Mouse (Mus musculus): ENCODE measurements at regions not wholly inside any gene's neighbourhood (a gene's known extent, or its start where the extent isn't known, plus 50 kb on each side); places are given as distances from the start of the nearest gene placed in this dataset.

GRCm38 (mm10) chr2:75461019-75461418 is 198.0 kb upstream of the Hnrnpa3 start:
- Histone ChIP-seq H3K4me1 (peaks cover 36% of the 10 kb centered on the region), H3K36me3 (no peaks in the 10 kb centered on the region), H3K4me3 (no peak overlapping the region), H3K4me2 (replicated peaks) (no peak overlapping the region), H3K27me3 (peaks cover 37% of the 10 kb centered on the region), H3K9ac (no peak overlapping the region), H3K27ac (no peak overlapping the region), H3K9me3 (no peaks in the 10 kb centered on the region)
- 30% methylated on average over 5 of the region's 5 CpGs for WGBS
- peak; percentile 88; the same call in 1 of the 2 replicates for ATAC-seq (ENCODE audit: low FRiP score, low read depth)

- Histone ChIP-seq H3K4me2 (replicated peaks) (no peak overlapping the region), H3K36me3 (no peaks in the 10 kb centered on the region), H3K9me3 (no peaks in the 10 kb centered on the region), H3K9ac (no peak overlapping the region), H3K27me3 (peaks cover 37% of the 10 kb centered on the region), H3K4me1 (peaks cover 36% of the 10 kb centered on the region), H3K4me3 (no peak overlapping the region), H3K27ac (no peak overlapping the region)
- 23% methylated on average over 10 of the region's 10 CpGs for WGBS
- no peak for ATAC-seq (ENCODE audit: low FRiP score, low read depth)
Measured at GRCm38 (mm10) chr2:75461421-75461991, 197.6 kb upstream of the Hnrnpa3 start.

- no peak overlapping the region for H3K4me2 ChIP-seq (replicated peaks)
- peaks cover 36% of the 10 kb centered on the region for H3K4me1 ChIP-seq
- WGBS: 30% methylated on average over 5 of the region's 5 CpGs
- no peaks in the 10 kb centered on the region for H3K36me3 ChIP-seq
- H3K27me3 ChIP-seq: peaks cover 41% of the 10 kb centered on the region
- peak; percentile 66; the same call in 1 of the 2 replicates for ATAC-seq (ENCODE audit: low FRiP score, low read depth)
- no peak overlapping the region for H3K4me3 ChIP-seq
- H3K9me3 ChIP-seq: no peaks in the 10 kb centered on the region
- no peak overlapping the region for H3K9ac ChIP-seq
- H3K27ac ChIP-seq: no peak overlapping the region
Measured at GRCm38 (mm10) chr2:75462030-75462671, 196.9 kb upstream of the Hnrnpa3 start.

- H3K9ac ChIP-seq: no peak overlapping the region
- 40% methylated on average over 9 of the region's 9 CpGs for WGBS
Measured at GRCm38 (mm10) chr2:75463091-75463490, 196.0 kb upstream of the Hnrnpa3 start.

GRCm38 (mm10) chr2:75464429-75464828 is 194.6 kb upstream of the Hnrnpa3 start:
- Histone ChIP-seq H3K4me2 (replicated peaks) (no peak overlapping the region), H3K4me1 (peaks cover 36% of the 10 kb centered on the region), H3K9me3 (no peaks in the 10 kb centered on the region), H3K36me3 (no peaks in the 10 kb centered on the region), H3K4me3 (no peak overlapping the region), H3K27me3 (peaks cover 33% of the 10 kb centered on the region), H3K27ac (no peak overlapping the region), H3K9ac (no peak overlapping the region)
- no peak for ATAC-seq (ENCODE audit: low FRiP score, low read depth)
- WGBS: 10% methylated on average over 2 of the region's 2 CpGs

More at GRCm38 (mm10) chr2:75463091-75463490, 196.0 kb upstream of the Hnrnpa3 start:
- Histone ChIP-seq H3K27ac (no peak overlapping the region), H3K9me3 (no peaks in the 10 kb centered on the region), H3K4me1 (peaks cover 36% of the 10 kb centered on the region), H3K27me3 (peaks cover 35% of the 10 kb centered on the region), H3K36me3 (no peaks in the 10 kb centered on the region), H3K4me2 (replicated peaks) (no peak overlapping the region), H3K4me3 (no peak overlapping the region)
- ATAC-seq (ENCODE audit: low FRiP score, low read depth): no peak

GRCm38 (mm10) chr2:75468851-75469250 is 190.2 kb upstream of the Hnrnpa3 start:
- no peak for ATAC-seq (ENCODE audit: low FRiP score, low read depth)
- Histone ChIP-seq H3K4me1 (peaks cover 23% of the 10 kb centered on the region), H3K27me3 (peaks cover 36% of the 10 kb centered on the region), H3K27ac (no peak overlapping the region), H3K9me3 (no peaks in the 10 kb centered on the region), H3K4me3 (no peak overlapping the region), H3K4me2 (replicated peaks) (no peak overlapping the region), H3K9ac (no peak overlapping the region), H3K36me3 (no peaks in the 10 kb centered on the region)
- 55% methylated on average over 8 of the region's 8 CpGs for WGBS

- Histone ChIP-seq H3K9ac (no peak overlapping the region), H3K27ac (0 out of 2 replicates have a peak overlapping the region, but pooled peaks have one; percentile 22), H3K4me3 (no peak overlapping the region), H3K27me3 (peaks cover 41% of the 10 kb centered on the region), H3K9me3 (no peaks in the 10 kb centered on the region), H3K4me2 (replicated peaks) (0 out of 2 replicates have a peak overlapping the region, but pooled peaks have one; percentile 19), H3K4me1 (peaks cover 18% of the 10 kb centered on the region), H3K36me3 (no peaks in the 10 kb centered on the region)
- no peak for ATAC-seq (ENCODE audit: low FRiP score, low read depth)
- WGBS: 37% methylated on average over 15 of the region's 15 CpGs
Measured at GRCm38 (mm10) chr2:75469958-75470687, 188.9 kb upstream of the Hnrnpa3 start.

- Histone ChIP-seq H3K4me1 (peaks cover 18% of the 10 kb centered on the region), H3K9me3 (no peaks in the 10 kb centered on the region), H3K9ac (no peak overlapping the region), H3K27me3 (peaks cover 40% of the 10 kb centered on the region), H3K4me3 (no peak overlapping the region), H3K27ac (0 out of 2 replicates have a peak overlapping the region, but pooled peaks have one; percentile 22), H3K4me2 (replicated peaks) (no peak overlapping the region), H3K36me3 (no peaks in the 10 kb centered on the region)
- WGBS: 51% methylated on average over 9 of the region's 9 CpGs
- ATAC-seq (ENCODE audit: low FRiP score, low read depth): no peak
Measured at GRCm38 (mm10) chr2:75470688-75471054, 188.4 kb upstream of the Hnrnpa3 start.

- Histone ChIP-seq H3K27me3 (peaks cover 23% of the 10 kb centered on the region), H3K4me2 (replicated peaks) (no peak overlapping the region), H3K9me3 (no peaks in the 10 kb centered on the region), H3K9ac (no peak overlapping the region), H3K36me3 (no peaks in the 10 kb centered on the region), H3K4me3 (no peak overlapping the region), H3K4me1 (peaks cover 18% of the 10 kb centered on the region), H3K27ac (no peak overlapping the region)
- no peak for ATAC-seq (ENCODE audit: low FRiP score, low read depth)
- WGBS: 47% methylated on average over 9 of the region's 9 CpGs
Measured at GRCm38 (mm10) chr2:75472489-75472888, 186.6 kb upstream of the Hnrnpa3 start.

GRCm38 (mm10) chr2:75474509-75474908 is 184.6 kb upstream of the Hnrnpa3 start:
- 53% methylated on average over 6 of the region's 6 CpGs for WGBS
- Histone ChIP-seq H3K36me3 (no peaks in the 10 kb centered on the region), H3K27ac (no peak overlapping the region), H3K9ac (no peak overlapping the region), H3K9me3 (no peaks in the 10 kb centered on the region), H3K4me2 (replicated peaks) (no peak overlapping the region), H3K4me3 (no peak overlapping the region), H3K27me3 (peaks cover 18% of the 10 kb centered on the region), H3K4me1 (peaks cover 18% of the 10 kb centered on the region)
- no peak for ATAC-seq (ENCODE audit: low FRiP score, low read depth)

- WGBS: 76% methylated on average over 1 of the region's 1 CpGs
- no peaks in the 10 kb centered on the region for H3K9me3 ChIP-seq
- no peak overlapping the region for H3K4me3 ChIP-seq
- ATAC-seq (ENCODE audit: low FRiP score, low read depth): no peak
- peaks cover 14% of the 10 kb centered on the region for H3K27me3 ChIP-seq
- H3K4me2 ChIP-seq (replicated peaks): no peak overlapping the region
- no peak overlapping the region for H3K9ac ChIP-seq
- H3K4me1 ChIP-seq: peaks cover 8% of the 10 kb centered on the region; the same call in 1 of the 2 replicates
- H3K36me3 ChIP-seq: no peaks in the 10 kb centered on the region
- H3K27ac ChIP-seq: no peak overlapping the region
Measured at GRCm38 (mm10) chr2:75476350-75476749, 182.7 kb upstream of the Hnrnpa3 start.

- Histone ChIP-seq H3K4me2 (replicated peaks) (no peak overlapping the region), H3K27me3 (peaks cover 18% of the 10 kb centered on the region), H3K9me3 (no peaks in the 10 kb centered on the region), H3K36me3 (no peaks in the 10 kb centered on the region), H3K4me1 (peaks cover 13% of the 10 kb centered on the region; the same call in 1 of the 2 replicates), H3K27ac (no peak overlapping the region), H3K9ac (no peak overlapping the region), H3K4me3 (no peak overlapping the region)
- ATAC-seq (ENCODE audit: low FRiP score, low read depth): no peak
- WGBS: 65% methylated on average over 8 of the region's 8 CpGs
Measured at GRCm38 (mm10) chr2:75477076-75477475, 182.0 kb upstream of the Hnrnpa3 start.
